Mouse (Mus musculus) left cerebral cortex, postnatal 25 days (tissue): ENCODE data around the gene Aars2. TPM values are rescaled to one million over a fixed set of nuclear protein-coding genes. Genes with fewer than 3 reads are reported as not detected.

Source experiments
- DNase-seq, 2 experiments: peaks; one replicate each; pipeline ENCODE4 v3.0.0; 2022; ENCODE audit warnings: low spot score in 2 of 2, mixed read lengths in 1 of 2
- intact Hi-C: fragments of 180-260 bp; cut with DNase I; formaldehyde crosslinking; loops from one replicate; pipeline ENCODE4 v1.15.1; 2025
- total RNA-seq, 2 experiments: library from RNA; stranded (reverse); gene quantifications; 2 replicates each; pipeline ENCODE4 v1.2.3; 2021

The Aars2 gene
- total RNA-seq, 2 experiments from 2014 or later, result 23.0 to 24.6 TPM

GRCm38 (mm10) chr17:45553065-45553464, 46.4 kb downstream of the Aars2 start:
- DNase-seq, result no peak
- intact Hi-C loops, result no loop called here

GRCm38 (mm10) chr17:45554420-45554819, 47.8 kb downstream of the Aars2 start:
- DNase-seq, result no peak
- intact Hi-C loops, result loop anchor here (2.0 kb wide), 1 partner anchor 68 kb away; no protein-coding TSS in a partner anchor

GRCm38 (mm10) chr17:45555452-45556106, 48.9 kb downstream of the Aars2 start, which contains the start of gene Nfkbie:
Nfkbie (plus strand) TSS chr17:45555703.
- intact Hi-C loops, result loop anchor here (2.0 kb wide), 1 partner anchor 69 kb away; no protein-coding TSS in a partner anchor
- DNase-seq, result peak; percentile 83 to 93

GRCm38 (mm10) chr17:45556107-45556489, 49.5 kb downstream of the Aars2 start:
- DNase-seq, result no peak
- intact Hi-C loops, result no loop called here

GRCm38 (mm10) chr17:45556514-45557245, 50.0 kb downstream of the Aars2 start:
- DNase-seq, result no peak

GRCm38 (mm10) chr17:45557246-45557824, 50.7 kb downstream of the Aars2 start:
- DNase-seq, result no peak
- intact Hi-C loops, result no loop called here

More at GRCm38 (mm10) chr17:45556514-45557245, 50.0 kb downstream of the Aars2 start:
- intact Hi-C loops, result no loop called here

GRCm38 (mm10) chr17:45557998-45558862, 51.6 kb downstream of the Aars2 start:
- DNase-seq, result no peak

GRCm38 (mm10) chr17:45559732-45560525, 53.3 kb downstream of the Aars2 start:
- no peak for DNase-seq
- intact Hi-C loops, result no loop called here

More at GRCm38 (mm10) chr17:45557998-45558862, 51.6 kb downstream of the Aars2 start:
- intact Hi-C loops, result no loop called here

GRCm38 (mm10) chr17:45563216-45563615, 56.6 kb downstream of the Aars2 start:
- intact Hi-C loops, result no loop called here
- DNase-seq, result no peak

GRCm38 (mm10) chr17:45563655-45564530, 57.3 kb downstream of the Aars2 start, which contains the start of gene Slc35b2:
Slc35b2 (plus strand) TSS chr17:45563874.
- DNase-seq, result peak; percentile 88 to 93
- intact Hi-C loops, result no loop called here

GRCm38 (mm10) chr17:45564531-45565084, 58.0 kb downstream of the Aars2 start:
- intact Hi-C loops, result no loop called here
- DNase-seq, result no peak

GRCm38 (mm10) chr17:45565103-45565502, 58.5 kb downstream of the Aars2 start:
- intact Hi-C loops, result no loop called here
- no peak for DNase-seq

GRCm38 (mm10) chr17:45566031-45566359, 59.4 kb downstream of the Aars2 start:
- intact Hi-C loops, result no loop called here

GRCm38 (mm10) chr17:45566360-45567161, 59.9 kb downstream of the Aars2 start:
- intact Hi-C loops, result no loop called here
- no peak for DNase-seq

More at GRCm38 (mm10) chr17:45566031-45566359, 59.4 kb downstream of the Aars2 start:
- DNase-seq, result no peak

GRCm38 (mm10) chr17:45567162-45567601, 60.5 kb downstream of the Aars2 start:
- intact Hi-C loops, result no loop called here

GRCm38 (mm10) chr17:45568990-45569389, 62.3 kb downstream of the Aars2 start:
- intact Hi-C loops, result no loop called here
- DNase-seq, result no peak

More at GRCm38 (mm10) chr17:45567162-45567601, 60.5 kb downstream of the Aars2 start:
- no peak for DNase-seq

GRCm38 (mm10) chr17:45569999-45570398, 63.4 kb downstream of the Aars2 start:
- no peak for DNase-seq
- intact Hi-C loops, result no loop called here
